Mouse (Mus musculus) layer of hippocampus, postnatal 10 days (tissue): ENCODE data around the gene Ap2s1. TPM values are rescaled to one million over a fixed set of nuclear protein-coding genes. Genes with fewer than 3 reads are reported as not detected.
A peak's percentile ranks its signal among the peaks of the same experiment; 100 is the strongest.
"Not testable (repeated sequence)": the region's sequence is repeated elsewhere in the genome, so short reads cannot be mapped to it uniquely, and the experiment has no call there.

Experiments used
- DNase-seq, 2 experiments: peaks; one replicate each; pipeline ENCODE4 v3.0.0; 2021; ENCODE audit warnings: low spot score in 2 of 2
- long read RNA-seq: library from polyadenylated mRNA; stranded (forward); transcript quantifications from one replicate; pipeline ENCODE4 v2.0.0, GENCODE M21; 2023
- total RNA-seq, 2 experiments: library from RNA; stranded (reverse); gene quantifications; 2 replicates each; pipeline ENCODE4 v1.2.3; 2021

Ap2s1 gene
- 100 to 1,000 TPM; 348 to 366 TPM for total RNA-seq
- long read RNA-seq, transcript Ap2s1-201 (5 exons, 836 nt) = major isoform, 230 of 241 reads
- long read RNA-seq, partial matches to known transcripts = 2 of 241 reads
- long read RNA-seq, other reads (novel, unspliced or antisense) = 7 of 241 reads

DNA sequence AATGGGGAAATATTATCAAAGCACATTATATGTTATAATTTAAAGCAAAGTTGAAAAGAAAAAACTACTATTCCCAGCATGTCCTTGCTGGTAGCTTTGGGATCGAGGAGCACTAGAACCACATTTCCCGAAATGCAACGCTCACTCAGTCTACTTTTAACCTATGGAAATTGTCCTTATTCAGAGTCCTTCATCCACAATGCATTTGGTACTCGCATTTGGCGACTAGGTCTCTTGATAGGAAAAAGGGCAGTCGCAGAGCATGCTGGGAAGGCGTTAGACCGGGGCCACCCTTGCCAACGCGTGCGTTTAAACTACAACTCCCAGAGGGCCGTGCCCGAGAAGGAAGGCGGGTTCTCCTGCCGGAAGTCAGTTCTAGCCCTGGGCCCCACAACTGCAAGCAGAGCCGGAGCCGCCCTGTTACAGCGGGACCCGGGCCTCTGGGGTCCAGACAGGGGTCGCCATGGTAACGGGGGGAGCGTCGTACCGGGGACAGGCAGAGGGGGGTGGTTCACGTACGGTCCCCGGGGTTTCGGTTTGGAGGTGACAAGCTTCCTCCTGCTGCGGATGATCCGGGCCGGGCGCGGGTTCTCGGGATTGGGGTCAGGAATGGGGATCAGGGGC lies at the start of gene Ap2s1:
TSS of gene Ap2s1 (plus strand) at position 338 of the 624 bp plus-strand sequence.
- peak; percentile 95 to 96 for DNase-seq

DNA sequence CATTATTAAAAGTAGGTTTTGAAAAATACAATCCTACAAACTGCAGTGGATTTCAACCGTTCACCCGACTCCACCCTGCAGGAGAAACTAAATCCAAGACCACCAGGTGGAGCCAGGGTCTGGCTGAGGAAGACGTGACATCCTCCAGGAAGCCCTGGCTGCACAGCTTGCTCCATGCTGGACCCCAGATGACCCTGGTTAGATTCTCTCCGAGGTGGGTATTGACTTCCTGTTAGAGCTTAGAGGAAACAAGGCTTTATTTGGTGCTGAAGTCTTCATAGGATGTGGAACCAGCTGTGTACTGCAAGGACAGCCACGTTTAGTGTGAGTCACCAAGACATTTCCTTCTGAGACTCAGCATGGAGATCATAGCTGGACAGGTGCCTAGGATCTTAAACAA lies 49.0 kb upstream of the Ap2s1 start:
- no peak for DNase-seq

DNA sequence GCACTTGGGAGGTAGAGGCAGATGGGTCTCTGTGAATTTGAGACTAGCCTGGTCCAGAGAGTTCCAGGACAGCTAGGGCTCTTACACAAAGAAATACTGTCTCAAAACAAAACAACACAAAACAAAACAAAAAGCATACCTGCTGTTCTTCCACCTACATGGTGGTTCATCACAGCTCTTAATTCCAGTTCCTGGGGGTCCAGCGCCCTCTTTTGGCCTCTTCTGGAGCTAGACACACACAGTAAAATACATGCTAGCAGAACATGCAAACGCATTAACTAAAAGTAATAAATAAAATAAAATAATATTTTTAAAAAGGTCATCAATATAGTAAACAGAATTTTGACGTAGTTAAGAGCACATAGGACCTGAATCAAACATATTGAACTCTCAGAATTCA lies 43.2 kb upstream of the Ap2s1 start:
- DNase-seq = peak; percentile 52 to 63

GRCm38 (mm10) chr7:16699042-16699441 lies 39.2 kb upstream of the Ap2s1 start:
- DNase-seq = no peak

DNA sequence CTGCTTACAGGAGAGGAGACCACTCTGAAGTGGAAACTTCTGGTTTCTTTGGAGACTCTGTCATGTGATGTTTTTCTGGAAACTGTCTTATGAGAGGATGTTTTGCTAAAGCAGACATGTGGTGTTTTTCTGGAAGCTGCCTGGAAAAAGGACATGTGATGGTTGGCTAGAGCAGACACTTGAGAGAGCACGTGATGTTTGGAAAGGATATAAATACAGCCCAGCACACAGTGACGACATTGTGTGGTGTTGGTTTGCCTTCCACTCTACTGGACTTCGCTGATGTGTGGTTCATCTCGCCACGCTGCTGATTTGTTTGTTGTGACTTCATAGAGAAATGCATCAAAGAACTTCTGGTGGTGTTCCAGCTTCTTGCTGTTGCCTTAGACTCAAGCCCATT lies 37.6 kb upstream of the Ap2s1 start:
- DNase-seq = no peak

GRCm38 (mm10) chr7:16706385-16706784 lies 31.8 kb upstream of the Ap2s1 start:
- no peak for DNase-seq

GRCm38 (mm10) chr7:16708244-16708643 lies 30.0 kb upstream of the Ap2s1 start:
- no peak for DNase-seq

DNA sequence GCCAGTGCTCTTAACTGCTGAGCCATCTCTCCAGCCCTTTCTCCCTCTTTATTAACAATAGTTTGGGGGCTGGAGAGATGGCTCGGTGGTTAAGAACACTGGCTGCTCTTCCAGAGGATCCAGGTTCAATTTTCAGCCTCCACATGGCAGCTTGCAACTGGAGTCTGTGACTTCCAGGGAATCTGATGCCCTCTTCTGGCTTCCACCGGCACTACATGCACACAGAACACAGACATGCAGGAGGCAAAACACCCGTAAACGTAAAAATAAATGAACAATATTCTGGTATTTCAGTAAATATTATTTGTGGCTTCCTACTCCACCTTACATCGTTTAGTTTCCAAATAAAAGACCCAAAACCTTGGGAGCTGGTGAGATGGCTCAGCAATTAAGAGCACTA lies 27.6 kb upstream of the Ap2s1 start:
- DNase-seq = no peak

- DNase-seq = no peak
Measured at GRCm38 (mm10) chr7:16712633-16713415, 25.4 kb upstream of the Ap2s1 start.

DNA sequence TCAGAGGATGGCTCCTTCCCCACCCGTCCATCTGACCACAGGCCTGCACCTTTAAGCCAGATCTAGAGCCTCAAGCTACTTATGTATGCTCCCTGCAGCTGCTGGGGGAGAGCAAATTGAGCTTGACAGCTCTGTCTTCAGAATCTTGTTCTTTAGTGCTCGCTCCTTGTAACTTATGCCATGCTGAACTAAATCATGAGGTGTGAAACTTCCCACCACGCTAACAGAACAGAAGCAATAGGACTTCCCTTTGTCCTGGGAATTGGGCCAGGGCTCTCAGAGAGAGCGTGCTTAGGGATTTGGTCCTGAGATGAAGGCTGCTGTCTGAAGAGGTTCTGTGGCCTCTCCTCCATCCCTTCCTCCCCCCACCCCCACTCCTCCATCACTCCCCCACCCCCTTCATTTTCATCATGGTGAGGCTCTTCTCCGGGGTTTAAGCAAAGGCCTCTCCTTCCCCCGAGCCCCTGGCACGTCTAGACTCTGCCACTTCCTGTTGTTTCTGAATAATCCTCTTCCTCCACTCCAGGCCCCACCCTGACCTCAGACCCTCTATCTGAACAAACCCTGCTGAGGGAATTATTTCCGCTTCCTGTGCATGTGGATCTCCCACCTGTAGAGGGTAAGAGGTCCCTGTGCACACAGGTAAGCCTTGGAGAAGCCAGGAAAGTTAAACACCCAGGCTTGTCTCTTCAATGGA lies 21.6 kb upstream of the Ap2s1 start:
- DNase-seq = not testable (repeated sequence)

- DNase-seq = no peak
Measured at GRCm38 (mm10) chr7:16721629-16722028, 16.6 kb upstream of the Ap2s1 start, which contains the start of gene Ceacam9. Gene Ceacam9 (plus strand): TSS chr7:16721929.

- DNase-seq = not testable (repeated sequence)
Measured at GRCm38 (mm10) chr7:16722490-16722889, 15.7 kb upstream of the Ap2s1 start.

- peak; percentile 78 to 85 for DNase-seq
Measured at GRCm38 (mm10) chr7:16728596-16729348, 9.4 kb upstream of the Ap2s1 start.

DNA sequence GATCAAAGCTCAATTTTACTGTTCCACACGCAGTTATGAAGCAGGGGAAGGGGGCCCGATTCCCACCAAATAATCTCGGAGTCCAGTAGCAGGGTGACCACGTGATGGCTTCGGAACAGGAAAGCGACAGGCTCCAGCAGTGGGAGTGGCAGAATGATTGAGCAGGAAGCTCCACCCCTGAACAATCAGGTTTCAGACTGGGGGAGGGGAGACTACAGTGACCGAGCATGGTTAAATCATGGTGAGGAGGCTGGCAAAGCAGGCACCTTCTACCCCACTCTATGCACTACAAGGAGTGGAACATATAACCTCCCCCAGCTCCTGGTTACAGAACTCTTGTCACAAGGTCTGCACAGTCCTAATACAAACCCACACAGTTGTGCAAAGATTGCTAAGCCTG lies 8.6 kb upstream of the Ap2s1 start:
- not testable (repeated sequence) for DNase-seq

GRCm38 (mm10) chr7:16730791-16731190 lies 7.4 kb upstream of the Ap2s1 start:
- DNase-seq = no peak

GRCm38 (mm10) chr7:16731893-16732422 lies 6.3 kb upstream of the Ap2s1 start:
- DNase-seq = no peak

GRCm38 (mm10) chr7:16737606-16738072 lies 571 bp upstream of the Ap2s1 start:
- DNase-seq = peak in 1 of 2 experiments; percentile 28

GRCm38 (mm10) chr7:16739056-16739604 lies 920 bp downstream of the Ap2s1 start:
- DNase-seq = no peak

DNA sequence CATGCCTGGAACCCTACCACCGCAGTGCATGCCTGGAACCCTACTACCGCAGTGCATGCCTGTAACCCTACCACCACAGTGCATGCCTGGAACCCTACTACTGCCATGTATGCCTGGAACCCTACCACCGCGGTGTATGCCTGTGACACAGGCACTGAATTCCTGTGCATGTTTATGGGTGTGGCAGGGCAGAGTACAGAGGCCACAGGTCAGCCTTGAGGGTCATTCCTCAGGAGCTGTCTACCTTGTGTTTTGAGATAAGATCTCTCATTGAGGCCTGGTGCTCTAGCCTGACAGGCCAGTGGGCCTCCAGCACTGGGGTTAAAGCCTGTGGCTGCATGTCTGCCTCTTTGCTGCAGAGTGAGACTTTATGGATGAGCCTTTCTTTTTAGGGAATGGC lies 7.2 kb downstream of the Ap2s1 start:
- DNase-seq = no peak

DNA sequence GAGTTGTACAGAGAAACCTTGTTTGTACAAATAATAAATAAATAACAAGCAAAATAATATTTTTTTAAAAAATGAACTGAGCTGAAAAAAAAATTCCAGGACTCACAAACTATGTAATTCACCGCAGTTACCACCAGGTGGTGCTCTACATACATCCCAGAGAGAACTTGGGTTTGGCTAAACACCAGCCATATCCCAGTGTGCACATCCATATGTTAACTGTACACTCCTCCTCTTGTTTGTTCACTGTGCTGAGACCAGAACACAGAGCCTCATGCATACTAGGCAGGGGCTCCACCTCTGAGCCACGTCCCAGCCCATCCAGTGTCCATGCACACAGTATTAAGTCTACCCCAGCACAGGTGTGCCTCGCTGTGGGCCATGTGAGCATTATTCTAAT lies 7.9 kb downstream of the Ap2s1 start:
- DNase-seq = peak; percentile 48
